Mouse (Mus musculus): ENCODE data around the gene Phldb2. TPM values are rescaled to one million over a fixed set of nuclear protein-coding genes. Genes with fewer than 3 reads are reported as not detected.

Phldb2 gene
- total and polyA plus RNA-seq, 3 experiments, result 0.04 TPM; not detected in 2

DNA sequence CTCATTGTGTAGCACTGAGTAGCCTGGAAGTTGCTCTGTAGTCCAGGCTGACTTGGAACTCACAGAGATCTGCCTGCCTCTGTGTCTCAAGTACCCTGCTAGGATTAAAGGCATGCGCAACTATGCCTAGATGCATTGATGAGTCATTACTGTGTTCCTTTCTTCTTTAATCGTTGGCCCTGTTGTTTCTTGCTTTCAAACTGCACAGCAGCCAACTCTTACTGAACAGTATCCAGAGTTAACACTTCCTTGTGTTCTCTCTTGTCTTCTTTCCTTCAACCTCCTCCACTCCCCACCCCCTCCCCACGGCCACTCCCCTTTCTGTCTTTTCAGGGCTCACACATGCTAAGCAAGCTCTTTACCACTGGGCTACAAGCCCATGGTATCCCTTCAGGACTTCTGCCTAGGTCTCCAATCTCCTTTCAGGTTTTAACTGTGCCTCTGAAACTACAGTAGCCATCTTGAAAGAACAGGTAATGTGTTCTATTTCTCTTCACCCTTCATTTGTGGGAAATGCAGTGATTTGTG, 17.4 kb downstream of the Phldb2 start:
- TF ChIP-seq MEF2A (IDR thresholded peaks at IDR 0.05; ENCODE audit: borderline replicate concordance, low read depth, low read length) (no peak), NELFE (IDR thresholded peaks at IDR 0.05; ENCODE audit: low read depth, low read length) (no peak), MYC (IDR thresholded peaks at IDR 0.05; ENCODE audit: low read depth, low read length) (no peak), HCFC1 (IDR thresholded peaks at IDR 0.05; ENCODE audit: low read depth, low read length) (no peak), ZMIZ1 (IDR thresholded peaks at IDR 0.05; ENCODE audit: low read depth, low read length) (no peak), EP300 (IDR thresholded peaks at IDR 0.05; ENCODE audit: low read length) (no peak), JUN (IDR thresholded peaks at IDR 0.05; ENCODE audit: insufficient read depth, low read depth, low read length) (no peak), KAT2A (IDR thresholded peaks at IDR 0.05; ENCODE audit: insufficient replicate concordance, low read length) (no peak), ZC3H11A (IDR thresholded peaks at IDR 0.05; ENCODE audit: low read depth, low read length) (no peak), SIN3A (IDR thresholded peaks at IDR 0.05; ENCODE audit: low read length) (no peak), USF2 (conservative IDR thresholded peaks at IDR 0.05; ENCODE audit: low read depth, low read length) (no peak), USF1 (IDR thresholded peaks at IDR 0.05; ENCODE audit: low read depth, low read length) (no peak), TBP (conservative IDR thresholded peaks at IDR 0.05; ENCODE audit: low read depth, low read length) (no peak), CHD1 (IDR thresholded peaks at IDR 0.05; ENCODE audit: low read depth, low read length) (no peak), POLR2AphosphoS2 (IDR thresholded peaks at IDR 0.05; ENCODE audit: low read depth, low read length) (no peak), JUND (conservative IDR thresholded peaks at IDR 0.05; ENCODE audit: low read depth, low read length) (no peak), BHLHE40 (IDR thresholded peaks at IDR 0.05; ENCODE audit: low read depth, low read length) (no peak), ZKSCAN1 (IDR thresholded peaks at IDR 0.05; ENCODE audit: borderline replicate concordance, low read depth, low read length) (no peak), NRF1 (IDR thresholded peaks at IDR 0.05; ENCODE audit: low read depth, low read length) (no peak), TCF12 (IDR thresholded peaks at IDR 0.05; ENCODE audit: low read depth, low read length) (no peak)
- Histone ChIP-seq H3K27ac (ENCODE audit: insufficient read depth, low read depth) (no peak overlapping the region), H3K9me3 (replicated peaks; ENCODE audit: low read length) (peaks cover 7% of the 10 kb centered on the region), H3K79me2 (replicated peaks; ENCODE audit: control insufficient read depth, extremely low read depth, insufficient read depth, poor library complexity, severe bottlenecking) (no peaks in the 10 kb centered on the region), H3K9ac (ENCODE audit: insufficient read depth, low read depth) (no peak overlapping the region), H3K36me3 (replicated peaks in 1 of 2; ENCODE audit: control insufficient read depth in 1 of 2, insufficient read depth in 1 of 2, low read length in 1 of 2) (no peaks in the 10 kb centered on the region), H3K4me3 (replicated peaks in 1 of 3; ENCODE audit: low read depth in 2 of 3, low read length in 2 of 3, poor library complexity in 1 of 3) (no peak overlapping the region), H3K4me2 (ENCODE audit: insufficient read depth, low read depth, poor library complexity, severe bottlenecking) (no peak overlapping the region), H3K4me1 (ENCODE audit: control insufficient read depth in 1 of 2, insufficient read depth in 2 of 2) (peaks cover 3 to 22% of the 10 kb centered on the region in 2 experiments; a peak in 3 of 4 replicates), H3K27me3 (replicated peaks) (no peaks in the 10 kb centered on the region)
- DNase-seq (ENCODE audit: extremely low read depth), result no peak
- in situ Hi-C loops (cut with MboI; ENCODE audit: low pct_ligation_motif_present, low pct_unique_long_range_greater_than_20kb, low sequenced_read_pairs) (no loop called here), dilution Hi-C loops (cut with MboI; ENCODE audit: extremely low pct_ligation_motif_present, extremely low pct_unique_long_range_greater_than_20kb, low sequenced_read_pairs) (no loop called here)
